Mouse (Mus musculus): ENCODE measurements around the gene Mars2.

Gene Mars2

DNA sequence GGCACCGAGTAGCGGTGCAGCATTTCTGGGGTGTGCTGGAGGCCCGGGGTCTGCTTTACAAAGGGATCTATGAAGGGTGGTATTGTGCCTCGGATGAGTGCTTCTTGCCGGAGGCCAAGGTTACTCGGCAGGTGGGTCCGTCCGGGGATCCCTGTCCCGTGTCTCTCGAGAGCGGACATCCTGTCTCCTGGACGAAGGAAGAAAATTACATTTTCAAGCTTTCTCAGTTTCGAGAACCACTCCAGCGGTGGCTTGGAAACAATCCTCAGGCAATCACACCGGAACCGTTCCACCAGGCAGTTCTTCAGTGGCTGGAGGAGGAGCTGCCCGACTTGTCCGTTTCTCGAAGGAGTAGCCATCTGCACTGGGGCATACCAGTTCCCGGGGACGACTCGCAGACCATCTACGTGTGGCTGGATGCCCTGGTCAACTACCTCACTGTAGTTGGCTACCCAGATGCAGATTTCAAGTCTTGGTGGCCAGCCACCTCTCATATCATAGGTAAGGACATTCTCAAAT lies 725 bp downstream of the Mars2 start:
- TF ChIP-seq GATA4 (IDR thresholded peaks at IDR 0.05; ENCODE audit: insufficient replicate concordance, low read length): no peak

- no peak for TF ChIP-seq GATA4 (IDR thresholded peaks at IDR 0.05; ENCODE audit: insufficient replicate concordance, low read length)
Observed at GRCm38 (mm10) chr1:55238496-55238895, 1.5 kb downstream of the Mars2 start.

GRCm38 (mm10) chr1:55239237-55239636 lies 2.3 kb downstream of the Mars2 start:
- TF ChIP-seq GATA4 (IDR thresholded peaks at IDR 0.05; ENCODE audit: insufficient replicate concordance, low read length): no peak

- no peak for TF ChIP-seq GATA4 (IDR thresholded peaks at IDR 0.05; ENCODE audit: insufficient replicate concordance, low read length)
Observed at GRCm38 (mm10) chr1:55246374-55246773, 9.4 kb downstream of the Mars2 start.

- TF ChIP-seq GATA4 (IDR thresholded peaks at IDR 0.05; ENCODE audit: insufficient replicate concordance, low read length): no peak
Observed at GRCm38 (mm10) chr1:55264385-55264784, 27.4 kb downstream of the Mars2 start.

DNA sequence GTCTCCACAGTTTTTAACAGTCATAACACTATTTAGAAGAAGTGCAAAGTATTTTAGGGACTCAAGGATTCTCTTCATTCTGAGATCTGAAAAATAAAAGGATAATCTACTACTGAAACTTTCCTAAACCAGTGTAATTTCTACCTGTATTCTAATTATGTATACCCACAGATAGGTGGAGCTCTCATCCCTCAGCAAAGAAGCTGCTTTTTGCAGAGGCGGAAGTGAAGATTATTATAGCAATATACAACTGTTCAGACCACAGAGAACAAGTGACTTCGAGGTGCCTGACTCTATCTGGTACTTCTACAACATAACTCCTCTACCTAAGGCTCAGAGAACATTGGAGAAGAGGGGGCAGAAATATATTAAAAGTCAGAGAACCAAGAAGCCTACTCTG lies 28.5 kb downstream of the Mars2 start:
- no peak for TF ChIP-seq GATA4 (IDR thresholded peaks at IDR 0.05; ENCODE audit: insufficient replicate concordance, low read length)

DNA sequence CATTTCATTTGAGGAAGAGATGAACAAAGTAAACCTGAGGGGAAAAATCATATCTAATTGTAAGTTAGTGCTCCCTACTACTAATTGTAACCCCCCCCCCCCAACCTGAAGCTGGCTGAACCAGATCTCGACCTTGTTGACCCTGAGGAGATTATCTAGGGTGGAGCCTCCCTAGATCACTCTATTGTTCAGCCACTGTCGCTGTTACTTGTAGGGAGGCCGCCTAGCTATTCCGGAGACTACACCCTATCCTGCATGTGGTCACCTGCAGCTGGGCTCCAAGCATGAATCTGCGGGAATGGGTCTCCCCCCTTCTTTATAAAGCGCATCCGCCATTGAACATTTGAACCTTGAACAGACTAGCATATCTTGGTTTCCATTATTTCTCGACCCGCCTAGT lies 42.1 kb downstream of the Mars2 start:
- no peak for TF ChIP-seq GATA4 (IDR thresholded peaks at IDR 0.05; ENCODE audit: insufficient replicate concordance, low read length)

Data from liver, adult (tissue).